Mouse (Mus musculus) liver, adult (tissue): ENCODE data around the gene Dtx4.
A peak's percentile ranks its signal among the peaks of the same experiment; 100 is the strongest.

ENCODE experiments used
- GATA4 ChIP-seq: IDR thresholded peaks from 2 replicates; pipeline ENCODE4 v1.6.1; 2014; ENCODE audit warnings: mild to moderate bottlenecking, low read length; ENCODE audit not compliant: insufficient replicate concordance

Dtx4 gene

DNA sequence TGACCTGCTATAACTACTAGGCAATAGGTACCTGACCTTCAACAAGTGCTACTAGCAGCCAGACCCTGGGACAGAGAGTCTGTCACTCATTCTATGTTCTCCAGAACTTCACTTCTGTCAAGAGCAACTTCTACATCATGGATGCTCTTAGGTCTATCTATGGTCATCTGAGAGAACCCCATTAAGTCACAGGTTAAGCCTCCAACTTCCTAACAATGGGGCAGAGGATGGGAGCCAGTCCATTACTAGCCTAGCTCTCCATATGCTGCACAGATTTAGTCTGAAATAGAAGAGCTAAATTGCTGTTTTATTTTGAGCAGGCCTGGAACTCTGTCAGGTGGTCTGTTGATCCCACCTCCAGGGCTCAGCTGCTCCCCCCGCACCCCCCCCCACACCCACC lies 2.3 kb downstream of the Dtx4 start:
- TF ChIP-seq GATA4 = no peak

DNA sequence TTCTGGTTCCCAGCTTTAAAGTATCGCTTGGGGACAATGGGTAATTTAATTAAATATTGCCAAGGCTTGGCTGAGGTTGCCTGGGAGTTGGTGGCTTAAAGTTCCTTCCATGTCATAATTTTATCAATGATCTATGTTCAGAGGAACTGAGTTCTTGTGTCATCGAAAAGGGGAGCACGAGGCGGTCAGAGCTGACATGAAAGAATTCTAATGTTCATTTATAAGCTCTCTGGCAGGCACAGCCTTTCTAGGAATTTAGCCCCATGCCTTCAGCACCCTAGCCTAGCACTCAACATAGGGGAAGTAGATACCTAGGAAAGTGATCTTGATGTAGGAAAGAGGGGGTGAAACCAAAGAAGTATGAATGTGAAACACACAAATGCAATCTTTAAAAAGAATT lies 2.9 kb downstream of the Dtx4 start:
- TF ChIP-seq GATA4 = no peak

DNA sequence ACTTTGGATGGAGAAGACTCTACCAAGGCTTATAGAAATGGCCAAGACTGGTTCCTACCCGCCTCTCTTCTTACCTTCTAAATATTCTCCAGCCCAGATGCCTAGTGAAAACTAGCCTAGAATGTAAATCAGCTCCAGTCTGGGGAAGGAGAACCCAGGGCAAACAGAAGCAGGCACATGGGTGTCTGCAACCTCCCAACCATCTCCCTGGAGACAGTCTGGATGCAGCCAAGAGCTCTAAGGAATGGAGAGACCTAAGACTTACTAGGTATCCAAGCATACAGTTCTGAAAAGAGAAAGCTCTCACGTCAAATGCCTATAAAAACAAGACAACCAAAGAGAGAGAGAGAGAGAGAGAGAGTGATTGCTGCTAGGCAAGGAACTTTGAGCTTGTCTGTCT lies 3.3 kb downstream of the Dtx4 start:
- no peak for TF ChIP-seq GATA4

DNA sequence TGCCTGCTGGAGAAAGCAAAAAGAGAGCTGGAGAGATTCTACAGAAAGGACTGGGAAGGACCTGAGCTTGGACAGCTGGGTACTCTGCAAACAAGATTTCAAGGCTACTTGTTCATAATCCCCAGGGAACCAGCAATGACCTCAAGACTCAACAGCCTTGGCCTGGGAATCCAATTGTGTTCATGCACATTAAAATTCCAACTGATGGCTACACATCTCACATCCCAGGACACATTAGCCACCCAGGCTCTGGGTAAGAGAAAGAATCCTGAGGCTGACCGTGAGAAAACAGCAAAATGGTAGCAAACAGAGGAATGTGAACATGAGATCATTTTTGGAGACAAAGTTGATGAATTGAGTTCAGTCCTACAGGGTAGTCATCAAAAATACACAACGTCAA lies 5.0 kb downstream of the Dtx4 start:
- TF ChIP-seq GATA4 = no peak

GRCm38 (mm10) chr19:12494972-12495535 lies 6.2 kb downstream of the Dtx4 start:
- no peak for TF ChIP-seq GATA4

- no peak for TF ChIP-seq GATA4
Measured at GRCm38 (mm10) chr19:12494187-12494458, 7.1 kb downstream of the Dtx4 start.

DNA sequence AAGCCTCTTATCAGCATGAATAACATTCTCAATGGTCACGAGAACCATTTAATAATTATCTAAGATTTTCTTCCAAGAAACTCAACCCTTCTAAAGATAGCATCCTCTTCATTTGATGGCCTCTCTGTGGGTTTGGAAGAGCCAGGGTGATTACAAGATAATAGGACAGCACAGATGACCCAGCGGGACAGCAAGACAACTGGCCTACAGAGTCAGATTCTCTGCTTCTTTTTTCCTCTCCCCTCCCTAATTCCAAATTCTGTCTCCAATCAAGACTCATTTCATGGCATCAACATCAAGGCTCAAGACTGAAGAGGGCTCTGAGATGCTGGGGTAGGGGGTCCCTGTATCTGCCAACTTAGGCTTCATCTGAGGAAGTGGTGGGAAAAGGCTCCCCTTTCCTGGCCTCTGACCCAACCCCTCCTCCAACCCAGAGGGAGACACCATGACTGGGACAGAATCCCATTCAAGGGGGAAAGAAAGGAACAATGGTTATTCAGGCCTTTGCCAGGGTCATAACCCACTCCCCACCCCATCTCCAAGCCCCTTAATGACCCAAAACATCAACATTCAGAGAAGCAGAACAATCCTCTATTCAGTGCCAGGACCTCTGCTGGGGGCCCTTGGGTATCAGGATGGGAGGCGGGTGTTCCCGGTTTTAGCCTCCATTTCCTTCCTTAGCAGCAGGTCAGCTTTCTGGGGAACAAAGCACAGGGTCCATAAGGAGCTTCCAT lies 7.6 kb downstream of the Dtx4 start:
- TF ChIP-seq GATA4 = no peak

DNA sequence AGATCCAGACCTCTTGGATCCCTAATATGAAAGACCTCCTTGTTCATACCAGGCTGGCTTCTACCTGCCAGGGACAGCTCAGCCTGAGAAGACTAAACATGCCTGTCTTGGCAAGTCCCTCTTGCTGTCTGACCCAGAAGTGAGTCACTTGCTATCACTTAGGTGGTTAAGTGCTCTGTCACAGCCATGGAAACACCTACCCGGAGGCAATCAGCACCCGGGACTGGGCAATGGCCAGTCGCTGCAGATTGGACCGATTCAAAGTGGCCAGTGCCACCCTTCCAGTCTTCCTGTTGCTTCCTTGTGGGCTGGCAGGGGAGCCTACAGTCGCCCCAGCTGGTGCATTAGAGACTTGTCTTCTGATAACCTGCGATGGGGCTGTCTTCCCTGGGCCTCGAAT lies 9.6 kb downstream of the Dtx4 start:
- TF ChIP-seq GATA4 = no peak

- TF ChIP-seq GATA4 = no peak
Measured at GRCm38 (mm10) chr19:12489675-12490570, 11.3 kb downstream of the Dtx4 start.

DNA sequence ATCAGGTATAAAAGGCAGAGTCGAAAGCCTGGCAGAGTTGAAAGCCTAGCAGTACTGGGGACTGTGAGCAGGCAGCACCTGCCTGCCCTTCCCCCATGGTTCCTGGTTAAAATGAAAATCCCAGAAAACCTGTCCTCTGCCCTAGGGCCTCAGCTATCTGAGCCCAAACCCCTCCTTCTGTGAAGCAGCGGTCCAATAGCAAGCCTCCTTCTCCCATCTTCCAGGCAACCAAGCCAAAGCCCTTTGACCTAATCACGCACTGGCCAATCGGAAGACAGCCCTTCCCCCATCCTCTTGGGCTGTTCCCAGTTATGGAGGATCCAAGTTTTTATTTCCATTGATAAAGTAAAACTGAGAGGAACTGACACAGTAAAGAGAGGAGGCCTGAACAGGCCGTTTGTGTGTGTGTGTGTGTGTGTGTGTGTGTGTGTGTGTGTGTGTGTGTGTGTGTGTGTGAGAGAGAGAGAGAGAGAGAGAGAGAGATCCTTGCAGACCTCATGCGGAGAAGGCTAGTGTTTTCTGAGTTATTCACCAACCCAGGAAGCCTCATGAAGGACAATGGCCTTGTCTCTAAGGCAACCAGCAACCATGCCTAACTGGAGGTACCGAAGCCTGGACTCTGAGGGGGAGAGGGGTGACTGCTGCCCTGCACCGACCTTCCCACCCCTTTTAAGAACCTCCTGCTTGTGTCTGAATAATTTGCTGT lies 12.1 kb downstream of the Dtx4 start:
- no peak for TF ChIP-seq GATA4

DNA sequence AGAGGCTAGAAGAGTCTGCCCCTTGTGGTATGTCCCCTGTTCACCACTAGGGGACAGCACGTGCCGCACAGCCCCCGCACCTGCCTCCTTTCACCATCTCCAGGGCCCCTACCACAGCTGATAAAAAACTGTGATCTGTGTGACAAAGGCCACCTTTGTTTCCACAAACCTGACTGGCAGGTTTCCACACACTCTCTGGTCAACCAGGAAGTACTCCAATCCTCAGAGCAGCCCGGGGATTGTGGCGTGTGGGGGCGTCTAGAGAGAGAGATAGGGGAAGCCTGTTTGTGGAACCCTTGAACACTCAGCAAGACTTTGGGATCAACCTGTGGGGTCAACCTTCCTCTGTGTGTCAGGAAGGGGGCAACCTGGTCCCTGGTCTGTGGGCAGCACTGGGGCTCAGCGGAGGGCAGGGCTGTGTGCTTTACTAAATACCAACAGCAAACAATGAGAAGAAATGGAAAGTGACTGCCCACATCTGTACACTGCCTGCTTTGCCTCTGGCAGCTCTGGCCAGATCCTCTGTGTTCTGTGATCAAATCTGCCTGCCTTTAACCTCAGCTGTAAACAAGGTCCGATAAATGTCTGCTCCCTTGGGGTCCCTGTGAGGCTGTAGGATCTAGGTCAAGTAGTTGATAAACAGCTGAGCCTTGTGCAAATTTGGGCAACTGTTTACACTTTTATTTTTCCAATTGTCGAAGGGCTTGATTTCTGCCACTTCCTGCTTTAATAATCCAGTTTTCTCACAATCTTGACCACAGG lies 12.9 kb downstream of the Dtx4 start:
- 0 out of 2 replicates have a peak, but pooled peaks have one; percentile 2 for TF ChIP-seq GATA4

DNA sequence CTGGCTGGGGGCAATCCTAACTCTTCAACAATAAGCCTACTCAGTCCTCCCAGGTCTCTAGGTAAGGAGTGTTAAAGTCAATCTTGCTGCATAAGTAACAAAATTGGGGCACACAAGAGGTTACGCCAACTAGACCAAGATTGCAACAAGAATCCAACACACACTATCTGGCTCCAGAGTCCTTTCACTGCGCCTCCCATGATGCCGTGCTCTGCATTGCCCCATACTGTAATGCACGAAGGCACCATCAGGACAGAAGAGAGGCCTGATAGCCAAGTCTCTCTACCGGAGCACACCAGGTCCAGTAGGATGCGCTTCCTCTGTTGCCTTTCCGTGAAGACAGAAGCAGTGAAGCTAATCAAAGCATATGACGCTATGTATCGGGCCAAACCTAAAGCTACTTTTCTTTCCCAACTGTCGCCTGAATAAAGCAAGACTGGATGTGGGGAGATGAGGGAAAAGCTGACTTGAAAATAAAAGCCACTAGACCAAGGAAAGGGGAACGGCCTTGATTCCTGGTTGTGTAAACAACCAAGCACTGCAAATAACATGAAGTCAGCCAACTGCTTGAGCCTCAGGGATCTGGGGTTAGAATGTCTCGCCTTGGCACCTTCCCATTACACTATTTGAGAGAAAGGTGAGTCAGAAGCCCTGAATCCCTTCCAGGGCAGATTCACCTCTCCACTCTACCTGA lies 13.6 kb downstream of the Dtx4 start:
- TF ChIP-seq GATA4 = no peak

DNA sequence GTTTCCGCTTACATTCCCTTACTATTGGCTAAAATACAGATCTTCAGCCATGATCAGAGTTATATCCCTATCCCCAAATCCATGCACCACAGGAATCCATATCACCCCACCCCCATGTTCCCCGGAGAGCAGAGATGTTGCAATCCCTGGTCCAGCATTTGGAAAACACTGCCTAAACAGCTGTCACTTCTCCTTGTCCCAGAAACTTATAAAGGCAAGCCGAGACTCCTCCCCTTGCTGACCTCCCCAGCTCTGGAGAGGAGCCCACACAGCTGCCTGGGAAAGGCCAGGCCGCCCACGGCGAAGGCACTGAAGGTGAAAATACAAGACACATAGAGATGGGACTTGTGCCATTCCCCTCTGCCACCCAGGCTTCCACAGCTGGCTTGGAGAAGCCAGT lies 14.4 kb downstream of the Dtx4 start:
- TF ChIP-seq GATA4 = no peak; the same call in 1 of the 2 replicates

GRCm38 (mm10) chr19:12485631-12486030 lies 15.6 kb downstream of the Dtx4 start:
- no peak for TF ChIP-seq GATA4
